In the genomic region with DNA sequence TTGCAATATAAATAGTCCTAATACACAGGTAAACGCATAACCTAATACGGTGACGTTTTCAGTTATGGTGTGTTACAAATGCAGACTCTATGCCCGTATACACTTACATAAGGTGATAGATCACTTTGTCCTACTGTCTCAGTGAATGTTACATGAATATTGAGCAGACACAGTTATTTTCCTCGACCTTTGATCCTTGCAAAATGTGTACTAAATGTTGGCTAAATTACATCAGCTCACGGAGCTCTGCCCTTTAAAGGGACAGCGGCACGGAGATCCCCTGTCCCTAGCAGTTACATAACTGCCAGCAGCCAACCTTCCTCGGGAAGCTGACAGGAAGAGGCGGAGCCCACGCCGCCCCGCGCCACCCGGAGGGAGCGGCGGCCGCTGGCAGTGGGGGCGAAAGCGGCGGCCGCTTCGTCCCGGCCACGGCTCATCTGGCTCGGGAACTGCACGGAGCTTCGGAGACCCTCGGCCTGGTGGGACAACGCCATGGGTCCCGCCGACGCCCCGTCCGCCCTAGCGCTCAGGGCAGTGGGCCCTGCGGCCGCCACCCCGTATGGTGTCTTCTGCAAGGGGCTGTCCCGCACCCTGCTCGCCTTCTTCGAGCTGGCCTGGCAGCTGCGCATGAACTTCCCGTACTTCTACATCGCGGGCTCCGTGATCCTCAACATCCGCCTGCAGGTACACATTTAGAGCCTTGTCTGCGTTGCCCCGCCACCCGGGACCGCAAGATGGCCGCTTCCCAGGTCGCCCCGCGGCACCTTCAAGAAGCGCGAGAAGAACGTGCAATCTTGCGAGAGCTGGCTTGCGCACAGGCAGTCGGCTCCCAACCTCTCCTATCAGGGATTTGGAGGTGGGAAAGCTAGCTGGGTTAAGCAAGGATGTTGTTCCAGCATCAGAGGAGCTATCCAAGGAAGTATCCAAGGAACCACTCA, we compare ENCODE assay signal across 7 mouse cellular contexts. TPM values are rescaled to one million over a fixed set of nuclear protein-coding genes. Genes with fewer than 3 reads are reported as not detected.
DNase-seq lines count a peak whose midpoint lies in the region; ATAC-seq lines count a peak whose summit lies in the region.

No protein-coding gene starts in this region.

- peak overlapping the region; percentile 78 for H3K4me3 ChIP-seq in embryonic facial prominence, embryonic 11.5 days (ENCODE audit: low read depth, low read length)
- H3K4me3 ChIP-seq in limb, embryonic 10.5 days: peak overlapping the region; percentile 81
- peak overlapping the region; percentile 78 for H3K4me3 ChIP-seq in midbrain, embryonic 13.5 days (replicated peaks)

- peak; percentile 96 for ATAC-seq in embryonic facial prominence, embryonic 11.5 days (replicated peaks; ENCODE audit: insufficient number of reproducible peaks, low FRiP score, low TSS enrichment, low read depth)
- ATAC-seq in granulocyte monocyte progenitor cell, adult 5-6 weeks (replicated peaks; ENCODE audit: poor library complexity, severe bottlenecking): peak; percentile 97
- ATAC-seq in midbrain, embryonic 13.5 days: peak; percentile 98

- WGBS in embryonic facial prominence, embryonic 11.5 days: 2% methylated on average over 62 of the region's 62 CpGs
- 2% methylated on average over 62 of the region's 62 CpGs for WGBS in limb, embryonic 10.5 days
- WGBS in midbrain, embryonic 13.5 days: 1% methylated on average over 62 of the region's 62 CpGs

- peak overlapping the region; percentile 95 for H3K9ac ChIP-seq in embryonic facial prominence, embryonic 11.5 days (replicated peaks; ENCODE audit: low read length)
- H3K9ac ChIP-seq in midbrain, embryonic 13.5 days (replicated peaks): peak overlapping the region; percentile 95

- no peaks in the 10 kb centered on the region for H3K9me3 ChIP-seq in embryonic facial prominence, embryonic 11.5 days (replicated peaks; ENCODE audit: control insufficient read depth, low read length)
- no peaks in the 10 kb centered on the region for H3K9me3 ChIP-seq in limb, embryonic 10.5 days (replicated peaks)
- no peaks in the 10 kb centered on the region for H3K9me3 ChIP-seq in midbrain, embryonic 13.5 days

- peak; percentile 95 for DNase-seq in adrenal gland, postnatal 14 days
- peak; percentile 90 for DNase-seq in embryonic facial prominence, embryonic 11.5 days (ENCODE audit: low spot score)
- peak; percentile 90 for DNase-seq in kidney, adult 11 months
- DNase-seq in limb, embryonic 10.5 days (ENCODE audit: low spot score): peak; percentile 88
- DNase-seq in spleen, adult 12 weeks (ENCODE audit: low spot score): peak; percentile 44

- no peaks in the 10 kb centered on the region for H3K4me1 ChIP-seq in embryonic facial prominence, embryonic 11.5 days (ENCODE audit: control insufficient read depth, insufficient read depth, low read length)
- H3K4me1 ChIP-seq in limb, embryonic 10.5 days: no peaks in the 10 kb centered on the region
- peaks cover 5% of the 10 kb centered on the region for H3K4me1 ChIP-seq in midbrain, embryonic 13.5 days (replicated peaks)

- H3K27me3 ChIP-seq in embryonic facial prominence, embryonic 11.5 days (ENCODE audit: control insufficient read depth, insufficient read depth, low read length): no peaks in the 10 kb centered on the region
- H3K27me3 ChIP-seq in limb, embryonic 10.5 days (ENCODE audit: low read depth, poor library complexity, severe bottlenecking): no peaks in the 10 kb centered on the region
- no peaks in the 10 kb centered on the region for H3K27me3 ChIP-seq in midbrain, embryonic 13.5 days

- H3K27ac ChIP-seq in embryonic facial prominence, embryonic 11.5 days (replicated peaks; ENCODE audit: low read depth, low read length): peak overlapping the region; percentile 98
- peak overlapping the region; percentile 99 for H3K27ac ChIP-seq in limb, embryonic 10.5 days
- peak overlapping the region; percentile 99 for H3K27ac ChIP-seq in midbrain, embryonic 13.5 days

- peak overlapping the region; percentile 45 for H3K4me2 ChIP-seq in embryonic facial prominence, embryonic 11.5 days (ENCODE audit: low read depth, low read length)
- H3K4me2 ChIP-seq in midbrain, embryonic 13.5 days (replicated peaks): peak overlapping the region; percentile 60

- H3K36me3 ChIP-seq in embryonic facial prominence, embryonic 11.5 days (replicated peaks; ENCODE audit: control insufficient read depth, insufficient read depth, low read depth, low read length): no peaks in the 10 kb centered on the region
- H3K36me3 ChIP-seq in limb, embryonic 10.5 days: peaks cover 13% of the 10 kb centered on the region
- H3K36me3 ChIP-seq in midbrain, embryonic 13.5 days: peaks cover 15% of the 10 kb centered on the region; the same call in 1 of the 2 replicates

RNA-seq across cellular contexts. Expression of a gene that starts 0.5 kb away (rescaled TPM):
- 85.7 and 95.0 TPM in 2 replicates for total RNA-seq in adrenal gland, postnatal 14 days (2021)
- 75.8 and 95.1 TPM in 2 replicates for polyA plus RNA-seq in embryonic facial prominence, embryonic 11.5 days (2014; fragmentation: Nextera tagmentation; extraction: Ambion mirVana)
- 31.7 and 42.5 TPM in 2 replicates for total RNA-seq in granulocyte monocyte progenitor cell, adult 5-6 weeks (2014; fragmentation: Nextera tagmentation)
- total RNA-seq in granulocyte monocyte progenitor cell, adult 5-6 weeks (2017): 74.2 and 88.5 TPM in 2 replicates
- 51.7 and 64.5 TPM in 2 replicates for polyA plus RNA-seq in limb, embryonic 10.5 days (2016; fragmentation: Nextera tagmentation; extraction: Ambion mirVana)
- 113 and 140 TPM in 2 replicates for polyA plus RNA-seq in midbrain, embryonic 13.5 days (2015; fragmentation: Nextera tagmentation; extraction: Ambion mirVana)

RNA-seq across cellular contexts. Expression of a gene that starts 49.6 kb away (rescaled TPM):
- total RNA-seq in adrenal gland, postnatal 14 days (2021): not detected in 2 replicates
- polyA plus RNA-seq in embryonic facial prominence, embryonic 11.5 days (2014; fragmentation: Nextera tagmentation; extraction: Ambion mirVana): not detected in 2 replicates
- total RNA-seq in granulocyte monocyte progenitor cell, adult 5-6 weeks (2014; fragmentation: Nextera tagmentation): not detected in 2 replicates
- total RNA-seq in granulocyte monocyte progenitor cell, adult 5-6 weeks (2017): not detected in 2 replicates
- polyA plus RNA-seq in limb, embryonic 10.5 days (2016; fragmentation: Nextera tagmentation; extraction: Ambion mirVana): not detected in 2 replicates
- not detected in 2 replicates for polyA plus RNA-seq in midbrain, embryonic 13.5 days (2015; fragmentation: Nextera tagmentation; extraction: Ambion mirVana)

Comparison
In these comparisons a context has a peak if more than half of its experiments do, and no peak if none do; other contexts are left out.
1. Peak in every context shown above with its lines: DNase-seq, ATAC-seq, H3K4me3 ChIP-seq and H3K27ac ChIP-seq.
2. DNase-seq: peak in every context shown above with its lines; median percentile 95 in adrenal gland, postnatal 14 days; 90 in embryonic facial prominence, embryonic 11.5 days; 90 in kidney, adult 11 months; 88 in limb, embryonic 10.5 days; 44 in spleen, adult 12 weeks.